Mouse (Mus musculus) ES-CJ7 (cell line): ENCODE results near the gene Tfap2c.

Experiments
- DNase-seq: peaks from one replicate; pipeline ENCODE4 v3.0.0; 2011; ENCODE audit warnings: low read depth, low spot score

Tfap2c gene

DNA sequence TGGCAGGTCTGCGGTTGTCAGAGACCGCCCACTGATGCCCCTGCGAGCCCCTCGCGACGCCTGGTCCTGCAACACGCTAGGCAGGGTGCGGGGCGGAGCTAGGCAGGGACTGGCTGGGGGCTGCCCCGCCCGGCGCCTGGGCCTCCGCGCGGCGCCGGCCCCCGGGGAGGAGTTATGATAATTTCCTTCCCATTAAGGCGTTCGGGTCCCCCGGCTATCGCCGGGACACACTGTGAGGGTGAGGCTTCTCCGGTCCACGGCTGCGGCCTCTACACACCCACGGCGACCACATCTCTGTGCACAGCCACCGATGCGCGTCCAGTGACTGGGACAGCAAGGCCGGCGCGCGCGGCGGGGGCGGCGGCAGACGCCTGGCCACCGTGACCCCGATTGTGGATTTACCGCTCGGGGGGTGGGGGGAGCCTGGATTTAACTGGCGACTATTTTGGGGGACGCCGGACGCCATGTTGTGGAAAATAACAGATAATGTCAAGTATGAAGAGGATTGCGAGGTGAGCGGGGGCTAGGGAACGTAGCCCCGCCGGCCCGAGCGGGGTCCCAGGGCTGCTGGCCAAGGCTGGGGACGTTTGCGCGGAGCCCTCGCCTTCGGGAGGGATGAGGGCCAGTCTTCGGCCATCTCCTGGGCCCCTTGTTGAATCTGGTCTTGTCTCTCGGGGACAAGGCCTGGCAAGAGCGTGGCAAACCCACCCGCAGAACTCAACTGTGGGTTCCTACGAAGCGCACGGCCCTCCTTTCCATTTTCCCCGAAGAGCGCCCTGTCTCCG, at the start of gene Tfap2c:
Gene Tfap2c (plus strand): TSS at position 223 of the 785 bp plus-strand sequence.
- peak; percentile 68 for DNase-seq

- no peak for DNase-seq
Measured at GRCm38 (mm10) chr2:172500752-172501316, 48.6 kb upstream of the Tfap2c start.

GRCm38 (mm10) chr2:172501341-172501740, 48.1 kb upstream of the Tfap2c start:
- DNase-seq, result peak; percentile 60

GRCm38 (mm10) chr2:172502168-172502567, 47.2 kb upstream of the Tfap2c start:
- DNase-seq, result no peak

GRCm38 (mm10) chr2:172506121-172506520, 43.3 kb upstream of the Tfap2c start:
- no peak for DNase-seq

- DNase-seq, result peak; percentile 86
Measured at GRCm38 (mm10) chr2:172510056-172510712, 39.2 kb upstream of the Tfap2c start.

GRCm38 (mm10) chr2:172510899-172511298, 38.5 kb upstream of the Tfap2c start:
- DNase-seq, result no peak

GRCm38 (mm10) chr2:172516407-172516992, 32.9 kb upstream of the Tfap2c start:
- DNase-seq, result peak; percentile 99

DNA sequence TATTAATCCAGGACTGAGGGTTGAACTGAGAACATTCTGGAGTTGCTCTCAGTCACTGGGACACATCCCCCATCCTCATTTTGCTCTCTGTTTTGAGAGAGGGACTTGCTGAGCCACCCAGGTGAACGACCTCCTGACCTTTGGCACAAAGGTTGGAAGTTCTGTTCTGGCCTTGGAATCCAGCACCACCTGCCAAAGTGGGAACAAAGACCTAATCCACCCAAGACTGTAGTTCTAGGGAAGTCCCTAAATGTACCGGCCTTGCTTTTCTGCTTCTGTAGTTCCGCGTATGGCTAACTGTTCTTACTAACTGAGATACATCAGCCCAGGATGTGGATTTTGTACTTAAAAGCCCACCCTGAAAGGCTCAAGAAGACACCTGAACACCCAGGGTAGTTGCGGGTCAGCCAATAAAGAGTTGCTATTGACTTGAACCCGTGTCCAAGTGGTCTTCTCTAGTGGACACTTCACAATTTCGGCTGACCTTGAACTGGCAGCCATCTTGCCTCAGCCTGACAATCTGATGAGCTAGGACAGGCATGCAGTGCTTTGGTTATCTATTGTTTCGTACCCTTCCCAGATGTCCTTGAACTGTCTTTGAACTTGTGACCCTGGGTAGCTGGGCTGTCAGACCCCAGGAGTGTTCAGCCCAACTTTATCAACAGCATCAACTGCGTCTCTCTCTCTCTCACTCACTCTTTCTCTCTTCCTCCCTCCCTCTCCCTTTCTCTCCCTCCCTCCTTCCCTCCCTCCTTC, 28.6 kb upstream of the Tfap2c start:
- peak; percentile 91 for DNase-seq

- DNase-seq, result peak; percentile 55
Measured at GRCm38 (mm10) chr2:172522528-172522927, 26.9 kb upstream of the Tfap2c start.

- no peak for DNase-seq
Measured at GRCm38 (mm10) chr2:172527175-172527574, 22.2 kb upstream of the Tfap2c start.

GRCm38 (mm10) chr2:172543987-172544386, 5.4 kb upstream of the Tfap2c start:
- DNase-seq, result no peak

GRCm38 (mm10) chr2:172544601-172545127, 4.7 kb upstream of the Tfap2c start:
- peak; percentile 81 for DNase-seq

DNA sequence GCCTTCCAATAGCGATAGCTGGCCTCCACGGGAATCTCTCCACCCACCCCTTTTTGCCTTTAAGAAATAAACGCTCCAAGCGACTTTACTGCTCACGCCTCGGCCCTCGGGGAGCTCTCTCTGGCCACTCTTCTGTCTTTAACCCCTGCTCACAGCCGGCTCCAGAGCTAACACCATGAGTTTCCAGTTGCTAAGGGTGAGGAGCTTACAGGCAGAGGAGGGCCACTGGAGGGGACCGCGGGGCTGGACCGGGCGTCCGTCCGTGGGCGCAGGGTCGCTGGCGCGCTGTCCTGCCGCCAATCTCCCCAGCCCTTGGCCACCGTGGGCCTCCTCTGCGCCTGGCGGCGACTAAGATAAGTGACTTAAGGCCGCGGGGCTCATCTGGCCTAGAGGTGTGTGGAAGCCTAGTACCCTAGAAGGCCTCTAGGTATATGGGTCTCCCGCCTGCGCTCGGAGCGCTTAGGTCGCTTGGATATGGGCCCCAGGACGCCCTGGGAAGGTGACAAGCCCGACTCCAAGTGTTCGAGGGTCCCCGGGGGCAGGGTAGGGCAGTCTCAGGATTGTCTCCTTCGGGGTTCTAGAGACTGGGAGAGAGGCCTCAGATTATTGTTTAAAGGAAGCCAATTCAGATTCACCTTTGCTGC, 3.7 kb upstream of the Tfap2c start:
- no peak for DNase-seq

DNA sequence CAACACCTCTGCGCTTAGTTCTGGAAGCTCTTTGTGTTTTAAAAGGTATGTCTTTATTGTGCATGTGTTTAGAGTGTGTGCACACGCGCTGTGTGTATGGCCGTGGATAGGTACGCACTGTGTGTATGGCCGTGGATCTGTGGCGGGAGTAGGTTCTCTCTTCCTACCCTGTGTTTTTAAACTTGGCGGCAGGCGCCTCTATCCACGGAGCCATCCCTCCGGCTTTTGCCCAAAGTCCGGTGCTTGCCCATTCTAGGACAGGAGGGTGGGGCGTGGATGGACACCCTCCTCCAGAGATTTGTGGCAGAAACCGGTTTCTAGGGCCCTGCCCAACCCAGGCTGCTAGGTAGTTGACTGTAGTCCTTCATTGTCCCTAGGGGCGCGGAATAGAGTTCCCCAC, 2.8 kb upstream of the Tfap2c start:
- DNase-seq, result no peak

DNA sequence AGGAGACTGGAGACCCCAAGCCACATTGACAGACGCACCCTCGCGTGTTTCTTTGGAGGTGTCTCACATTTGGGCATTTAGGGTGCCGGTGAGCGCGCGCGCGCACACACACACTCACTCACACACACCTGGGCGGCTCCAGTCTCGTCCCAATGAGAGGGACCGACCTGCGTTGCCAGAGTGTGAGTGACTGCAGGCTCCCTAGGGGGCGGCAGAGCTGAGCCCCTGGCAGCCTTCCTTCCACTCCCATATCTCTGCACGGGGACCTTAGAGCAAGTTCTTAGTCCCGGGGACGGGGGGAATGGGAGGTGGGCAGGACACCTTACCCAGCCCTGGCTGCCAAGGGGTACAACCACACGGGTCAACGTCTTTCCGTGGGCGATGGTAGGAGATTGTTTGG, 2.3 kb upstream of the Tfap2c start:
- DNase-seq, result peak; percentile 87

DNA sequence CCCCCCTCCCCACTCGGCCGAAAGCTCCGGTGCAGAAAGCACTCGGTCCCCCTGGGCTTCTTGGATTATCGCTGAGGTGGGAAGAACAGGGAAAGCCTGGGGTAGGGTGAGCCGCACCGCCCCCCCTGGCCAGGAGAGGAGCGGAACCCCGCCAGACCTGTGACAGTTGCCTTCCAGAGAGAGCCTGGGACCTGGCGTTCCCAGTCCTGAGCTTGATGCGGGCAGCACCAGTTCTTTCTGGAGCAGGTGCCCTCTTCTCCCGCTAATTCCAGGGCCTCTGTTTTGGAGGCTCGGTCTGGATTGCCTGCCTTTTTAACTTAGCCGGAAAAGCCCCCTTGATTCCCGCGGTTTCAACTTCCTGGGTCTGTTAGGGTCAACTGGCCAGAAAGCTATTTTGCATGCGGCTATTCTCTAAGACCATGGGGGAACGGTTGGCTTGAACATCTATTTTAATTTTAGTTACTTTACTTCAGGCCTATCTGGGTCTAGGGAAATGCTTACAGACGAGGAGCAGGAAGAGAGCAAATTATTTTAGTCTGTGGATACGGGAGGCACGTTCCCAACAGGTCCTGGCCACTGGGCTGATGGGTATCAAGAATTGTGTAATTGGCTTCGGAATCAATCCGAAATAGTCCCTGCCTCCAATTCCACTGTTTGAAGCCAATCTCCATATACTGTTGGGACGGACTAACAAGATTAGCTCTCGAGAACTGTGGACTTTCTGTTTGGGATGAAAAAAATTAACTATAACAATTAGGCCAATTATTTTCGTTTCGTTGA, 1.4 kb upstream of the Tfap2c start:
- peak; percentile 56 for DNase-seq

GRCm38 (mm10) chr2:172548672-172549255, 629 bp upstream of the Tfap2c start:
- peak; percentile 41 for DNase-seq

DNA sequence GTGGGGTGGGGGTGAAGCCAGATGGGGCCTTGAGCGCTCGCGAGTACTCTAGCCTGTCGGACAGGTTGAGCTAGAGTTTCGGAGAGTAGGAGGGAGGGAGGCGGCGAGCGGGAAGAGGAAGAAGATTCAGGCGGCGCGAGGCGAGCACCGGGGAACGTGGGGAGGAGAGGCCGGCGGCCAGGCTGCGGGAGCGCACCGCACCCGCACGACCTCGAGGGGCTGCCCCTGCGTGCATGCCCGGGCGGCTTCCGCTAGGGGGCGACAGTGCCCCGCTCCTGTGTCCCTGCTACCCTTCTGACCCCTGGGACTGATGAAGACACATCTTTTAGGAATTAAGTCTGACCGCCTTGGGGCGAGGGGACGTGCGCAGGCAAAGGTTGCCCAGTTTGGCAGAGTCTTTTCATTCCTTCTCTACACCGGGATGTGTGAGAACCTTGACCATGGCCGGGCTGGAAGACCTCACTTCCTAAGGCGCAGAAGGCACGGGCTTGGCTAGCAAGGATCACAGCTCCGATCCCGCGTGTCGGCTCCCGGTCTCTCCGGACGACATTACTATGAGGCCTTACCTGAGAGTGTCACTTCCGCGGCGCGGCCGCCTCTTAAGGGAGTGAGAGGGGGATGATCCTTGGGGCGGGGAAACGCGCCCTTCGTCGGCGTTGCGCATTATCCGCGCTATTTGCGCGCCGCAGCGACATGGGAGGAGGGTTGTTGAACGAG, 1.1 kb downstream of the Tfap2c start:
- peak; percentile 93 for DNase-seq
